Mouse (Mus musculus): ENCODE results near the gene Fabp3.

DNA sequence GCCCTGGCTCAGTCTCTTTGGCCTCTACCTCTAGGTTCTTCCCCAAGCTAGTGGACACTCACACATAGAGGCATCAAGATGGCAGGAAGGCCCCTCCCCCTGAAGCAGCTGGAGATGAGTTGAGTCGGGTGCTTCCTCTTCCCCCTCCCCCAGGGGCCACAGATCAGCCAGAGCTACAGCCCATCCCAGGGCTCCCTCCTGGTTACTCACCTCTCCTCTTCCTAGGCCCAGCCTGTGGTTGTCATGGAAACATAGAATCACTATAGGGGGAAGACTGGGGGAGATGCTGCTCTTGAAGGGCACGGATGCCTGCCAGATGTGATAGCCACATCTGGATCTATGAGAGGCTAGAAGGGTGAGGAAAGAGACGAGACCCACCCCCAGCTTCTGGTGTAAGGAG is 3.6 kb upstream of the Fabp3 start:
- no peak for TF ChIP-seq CTCF (IDR thresholded peaks at IDR 0.05; ENCODE audit: low read depth)
- no peak for TF ChIP-seq EP300 (optimal IDR thresholded peaks at IDR 0.05)

Data from stomach, postnatal 0 days (tissue).